15 mouse cellular contexts compared by ENCODE assay signal in the genomic region with DNA sequence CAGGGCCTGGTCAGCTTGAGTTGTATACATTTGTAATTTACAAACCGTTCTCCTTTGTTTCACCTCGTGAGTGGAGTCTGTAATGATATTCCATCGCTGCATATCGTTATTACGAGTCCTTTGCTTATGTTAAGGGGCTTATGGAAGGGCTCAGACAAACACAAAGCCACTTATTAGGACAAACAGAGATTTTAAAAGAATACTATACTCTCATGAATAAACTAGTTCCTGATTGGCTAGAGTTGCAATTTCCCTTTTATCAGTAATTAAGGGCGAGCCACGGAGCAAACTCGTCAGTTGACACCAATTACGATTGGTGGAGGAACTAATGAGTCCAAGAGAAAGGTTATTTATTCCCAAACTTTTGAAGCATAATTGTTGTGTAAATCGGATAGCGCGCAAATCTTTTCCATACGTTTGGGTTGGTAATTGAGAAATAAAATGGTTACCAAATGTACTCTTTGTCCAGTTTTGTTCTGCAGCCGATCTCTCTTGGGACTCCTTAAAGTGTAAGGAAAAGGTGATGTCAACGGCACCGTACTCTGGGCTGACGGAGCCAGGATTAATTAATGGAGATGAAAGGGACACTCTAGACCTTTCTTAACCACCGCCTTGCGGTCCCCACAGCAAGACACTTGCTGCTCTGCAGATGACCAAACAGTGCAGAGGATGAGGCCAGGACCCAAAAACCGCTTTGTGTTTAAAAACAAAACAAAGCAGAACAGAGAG. TPM values are rescaled to one million over a fixed set of nuclear protein-coding genes. Genes with fewer than 3 reads are reported as not detected.
DNase-seq lines count a peak whose midpoint lies in the region.
"Had no signal": no experiment of that assay in that cellular context is flagged by ENCODE, and none has a peak within 500 bp of the region (broad histone marks: within the 10 kb centered on the region; RNA-seq: fewer than 3 reads in every experiment).

No protein-coding gene starts in this region.

- H3K9me3 ChIP-seq in forebrain, embryonic 10.5 days, result no peaks in the 10 kb centered on the region
- no peaks in the 10 kb centered on the region for H3K9me3 ChIP-seq in limb, embryonic 10.5 days (replicated peaks)
- H3K9me3 ChIP-seq: heart, embryonic 15.5 days; hindbrain, embryonic 12.5 days; liver, embryonic 13.5 days; neural tube, embryonic 12.5 days had no signal

- H3K36me3 ChIP-seq in forebrain, embryonic 10.5 days (replicated peaks), result no peaks in the 10 kb centered on the region
- no peaks in the 10 kb centered on the region for H3K36me3 ChIP-seq in limb, embryonic 10.5 days
- H3K36me3 ChIP-seq: heart, embryonic 15.5 days; hindbrain, embryonic 12.5 days; liver, embryonic 13.5 days; neural tube, embryonic 12.5 days had no signal

- peaks cover 70% of the 10 kb centered on the region for H3K27me3 ChIP-seq in forebrain, embryonic 10.5 days (ENCODE audit: poor library complexity, severe bottlenecking)
- H3K27me3 ChIP-seq in limb, embryonic 10.5 days (ENCODE audit: low read depth, poor library complexity, severe bottlenecking), result no peaks in the 10 kb centered on the region
- H3K27me3 ChIP-seq: heart, embryonic 15.5 days; hindbrain, embryonic 12.5 days; liver, embryonic 13.5 days; neural tube, embryonic 12.5 days had no signal

- H3K4me1 ChIP-seq in forebrain, embryonic 10.5 days, result peaks cover 37% of the 10 kb centered on the region
- H3K4me1 ChIP-seq in limb, embryonic 10.5 days, result peaks cover 46% of the 10 kb centered on the region
- H3K4me1 ChIP-seq: heart, embryonic 15.5 days; liver, embryonic 13.5 days; neural tube, embryonic 12.5 days had no signal

- peak overlapping the region; percentile 10; the same call in 1 of the 2 replicates for H3K4me3 ChIP-seq in forebrain, embryonic 10.5 days
- peak overlapping the region; percentile 18 for H3K4me3 ChIP-seq in limb, embryonic 10.5 days
- H3K4me3 ChIP-seq: heart, embryonic 15.5 days; hindbrain, embryonic 12.5 days; liver, embryonic 13.5 days; neural tube, embryonic 12.5 days had no signal

- 48% methylated on average over 20 of the region's 20 CpGs for WGBS in forebrain, embryonic 10.5 days
- WGBS in limb, embryonic 10.5 days, result 42% methylated on average over 20 of the region's 20 CpGs

- H3K27ac ChIP-seq in forebrain, embryonic 10.5 days, result peak overlapping the region; percentile 48
- peak overlapping the region; percentile 76 for H3K27ac ChIP-seq in limb, embryonic 10.5 days
- H3K27ac ChIP-seq: heart, embryonic 15.5 days; hindbrain, embryonic 12.5 days; liver, embryonic 13.5 days; neural tube, embryonic 12.5 days had no signal

- peak; percentile 64 for DNase-seq in heart, adult 11 months
- no peak for DNase-seq in heart, postnatal 4 days
- DNase-seq in embryo, embryonic 10.5 days (ENCODE audit: low spot score), result peak; percentile 48
- no peak for DNase-seq in forebrain, embryonic 10.5 days (ENCODE audit: extremely low spot score, low spot score)
- DNase-seq in limb, embryonic 10.5 days (ENCODE audit: low spot score), result peak; percentile 57
- DNase-seq in left cerebral cortex, adult 8-10 months (ENCODE audit: low spot score in 2 of 2), result no peak
- DNase-seq in right cerebral cortex, postnatal 14 days, result no peak
- DNase-seq in right cerebral cortex, postnatal 10 days (ENCODE audit: low spot score in 2 of 2), result no peak
- DNase-seq: adrenal gland, postnatal 36 days; cerebellum, postnatal 14 days; heart, adult 18-20 months; liver, embryonic 13.5 days had no signal

RNA-seq across cellular contexts. Expression of gene Lmo4, which starts 18.5 kb away (rescaled TPM):
- 10 to 100 TPM; 46.8 to 51.0 TPM for total RNA-seq in heart, postnatal 4 days (2021)
- polyA plus RNA-seq in forebrain, embryonic 10.5 days (2016; fragmentation: Nextera tagmentation; extraction: Ambion mirVana), result 31.6 and 36.2 TPM in 2 replicates
- polyA plus RNA-seq in limb, embryonic 10.5 days (2016; fragmentation: Nextera tagmentation; extraction: Ambion mirVana), result 45.9 and 56.6 TPM in 2 replicates
- total RNA-seq in left cerebral cortex, adult 8-10 months (2022), result 100 to 1,000 TPM; 234 to 286 (median 267) TPM

Comparison
In these comparisons a context has a peak if more than half of its experiments do, and no peak if none do; other contexts are left out.
1. DNase-seq: peak in heart, adult 11 months (single experiment), embryo, embryonic 10.5 days (single experiment) and limb, embryonic 10.5 days (single experiment); none in heart, postnatal 4 days (single experiment), forebrain, embryonic 10.5 days (single experiment), left cerebral cortex, adult 8-10 months (0 of 2), right cerebral cortex, postnatal 14 days (single experiment) and right cerebral cortex, postnatal 10 days (0 of 2).
2. RNA of gene Lmo4, which starts 18.5 kb away (total RNA-seq): 234 to 286 TPM in left cerebral cortex, adult 8-10 months; 46.8 to 51.0 TPM in heart, postnatal 4 days; every median in the first group is over 4 times any median in the second.